Mouse (Mus musculus): ENCODE results near the gene Nde1. TPM values are rescaled to one million over a fixed set of nuclear protein-coding genes. Genes with fewer than 3 reads are reported as not detected.

Gene Nde1
- polyA plus RNA-seq, 1 experiment from 2014 or later, result 50.1 TPM

GRCm38 (mm10) chr16:14237100-14237723 is 74.1 kb downstream of the Nde1 start:
- Histone ChIP-seq H3K36me3 (ENCODE audit: control insufficient read depth, insufficient read depth) (no peaks in the 10 kb centered on the region), H3K4me3 (ENCODE audit: low read depth, low read length) (no peak overlapping the region), H3K27me3 (ENCODE audit: control insufficient read depth, insufficient read depth, low read depth, low read length) (no peaks in the 10 kb centered on the region), H3K27ac (ENCODE audit: low read length) (no peak overlapping the region), H3K9ac (ENCODE audit: low read depth, low read length) (no peak overlapping the region), H3K9me3 (replicated peaks; ENCODE audit: control insufficient read depth, low read length) (no peaks in the 10 kb centered on the region), H3K4me1 (ENCODE audit: control insufficient read depth, low read depth, low read length) (no peaks in the 10 kb centered on the region), H3K4me2 (ENCODE audit: low read depth, low read length) (no peak overlapping the region)
- 14% methylated on average over 6 of the region's 6 CpGs for WGBS (ENCODE audit: insufficient replicate concordance)
- ATAC-seq (ENCODE audit: low read depth), result no peak

GRCm38 (mm10) chr16:14242059-14242458 is 79.0 kb downstream of the Nde1 start:
- no peak for ATAC-seq (ENCODE audit: low read depth)
- no peak overlapping the region for H3K4me3 ChIP-seq (ENCODE audit: low read depth, low read length)
- no peaks in the 10 kb centered on the region for H3K4me1 ChIP-seq (ENCODE audit: control insufficient read depth, low read depth, low read length)
- H3K36me3 ChIP-seq (ENCODE audit: control insufficient read depth, insufficient read depth), result no peaks in the 10 kb centered on the region
- no peaks in the 10 kb centered on the region for H3K9me3 ChIP-seq (replicated peaks; ENCODE audit: control insufficient read depth, low read length)
- no peak overlapping the region for H3K4me2 ChIP-seq (ENCODE audit: low read depth, low read length)
- H3K9ac ChIP-seq (ENCODE audit: low read depth, low read length), result no peak overlapping the region
- no peaks in the 10 kb centered on the region for H3K27me3 ChIP-seq (ENCODE audit: control insufficient read depth, insufficient read depth, low read depth, low read length)
- no peak overlapping the region for H3K27ac ChIP-seq (ENCODE audit: low read length)
- 68% methylated on average over 3 of the region's 3 CpGs for WGBS (ENCODE audit: insufficient replicate concordance)

MicroRNA genes within 50 kb of the gene (microRNA counts, 519-probe panel; counts per million panel counts)
- 2,369 counts per million, percentile 55 among the panel's probes with 10 or more counts for microRNA mmu-miR-484

Small RNA genes lying within 50 kb of the gene (microRNA-seq; reads per million reads assigned to microRNA genes)
- gene Gm27671, result not detected
- 2,880 reads per million, percentile 86 among the genes with 10 or more reads in this experiment for gene Mir484

Other genes with a start within 250 kb of the Nde1 start
- gene 2900011O08Rik, start 176.7 kb upstream of the Nde1 start, polyA plus RNA-seq (2015; fragmentation: Nextera tagmentation; extraction: Ambion mirVana), result 0.08 and 0.13 TPM in 2 replicates
- gene Ifitm7, start 176.4 kb upstream of the Nde1 start, polyA plus RNA-seq (2015; fragmentation: Nextera tagmentation; extraction: Ambion mirVana), result 0.12 TPM in 1 of 2 replicates, not detected in the other
- 5.6 and 6.9 TPM in 2 replicates for gene Marf1, start 76 bp downstream of the Nde1 start, polyA plus RNA-seq (2015; fragmentation: Nextera tagmentation; extraction: Ambion mirVana)
- 0.60 and 1.7 TPM in 2 replicates for gene Myh11, start 128.1 kb downstream of the Nde1 start, polyA plus RNA-seq (2015; fragmentation: Nextera tagmentation; extraction: Ambion mirVana)
- gene Fopnl, start 154.1 kb downstream of the Nde1 start, polyA plus RNA-seq (2015; fragmentation: Nextera tagmentation; extraction: Ambion mirVana), result 52.8 and 59.7 TPM in 2 replicates
- 2.1 and 3.0 TPM in 2 replicates for gene Abcc1, start 198.3 kb downstream of the Nde1 start, polyA plus RNA-seq (2015; fragmentation: Nextera tagmentation; extraction: Ambion mirVana)

Measured in liver, embryonic 16.5 days (tissue).